Mouse (Mus musculus) liver, adult 2 months (tissue): ENCODE measurements at regions not wholly inside any gene's neighbourhood (a gene's known extent, or its start where the extent isn't known, plus 50 kb on each side); places are given as distances from the start of the nearest gene placed in this dataset.

Experiments used
- CTCF ChIP-seq: fragments of 200-500 bp; IDR thresholded peaks from 2 replicates; pipeline ENCODE4 v1.5.1; 2011; ENCODE audit warnings: low read depth, low read length, control low read depth
- POLR2A ChIP-seq: fragments of 200-500 bp; IDR thresholded peaks from 2 replicates; pipeline ENCODE4 v1.6.1; 2011; ENCODE audit warnings: low read length, control low read depth; ENCODE audit not compliant: insufficient read depth; ENCODE audit errors: extremely low read depth

- TF ChIP-seq CTCF (no peak), POLR2A (no peak)
Observed at GRCm38 (mm10) chr17:62030614-62031013, 850.5 kb downstream of the Efna5 start.
